Mouse (Mus musculus): Measurements from ENCODE around the gene Vav1. TPM values are rescaled to one million over a fixed set of nuclear protein-coding genes. Genes with fewer than 3 reads are reported as not detected.

Vav1 gene
- total and polyA plus RNA-seq, 3 experiments: 86.7 to 99.6 TPM; not detected in 1

- peak; percentile 68 for DNase-seq (ENCODE audit: low read depth, low spot score)
- TF ChIP-seq MYC (IDR thresholded peaks at IDR 0.05; ENCODE audit: low read depth, low read length): 0 out of 2 replicates have a peak, but pooled peaks have one; percentile 27
- TF ChIP-seq NELFE (IDR thresholded peaks at IDR 0.05; ENCODE audit: low read depth, low read length): no peak
- TF ChIP-seq EP300 (IDR thresholded peaks at IDR 0.05; ENCODE audit: low read depth in 1 of 2, low read length in 2 of 2): peak in 1 of 2 experiments; percentile 8; a peak in 1 of 4 replicates
- no peak for TF ChIP-seq POLR2AphosphoS5 (IDR thresholded peaks at IDR 0.05; ENCODE audit: borderline replicate concordance, low read depth, low read length)
- no peak for TF ChIP-seq JUND (IDR thresholded peaks at IDR 0.05; ENCODE audit: low read depth, low read length)
- no peak for TF ChIP-seq POLR2AphosphoS2 (IDR thresholded peaks at IDR 0.05; ENCODE audit: low read length)
- no peak for TF ChIP-seq USF2 (IDR thresholded peaks at IDR 0.05; ENCODE audit: borderline replicate concordance in 1 of 2, insufficient read depth in 1 of 2, low read depth in 1 of 2, low read length in 2 of 2)
- TF ChIP-seq ZNF384 (IDR thresholded peaks at IDR 0.05; ENCODE audit: low read depth, low read length): no peak
- no peak; the same call in 1 of the 2 replicates for TF ChIP-seq GATA1 (IDR thresholded peaks at IDR 0.05; ENCODE audit: low read depth, low read length)
- no peak for TF ChIP-seq CTCF (IDR thresholded peaks at IDR 0.05 in 2 of 3, conservative IDR thresholded peaks at IDR 0.05 in 1 of 3; ENCODE audit: control insufficient read depth in 1 of 3, insufficient read depth in 1 of 3, low read depth in 2 of 3, low read length in 3 of 3, poor library complexity in 1 of 3, severe bottlenecking in 1 of 3)
- no peak for TF ChIP-seq E2F4 (IDR thresholded peaks at IDR 0.05; ENCODE audit: borderline replicate concordance, low read depth, low read length)
- no peak for TF ChIP-seq NRF1 (IDR thresholded peaks at IDR 0.05; ENCODE audit: insufficient read depth, low read depth, low read length, poor library complexity, severe bottlenecking)
- TF ChIP-seq USF1 (IDR thresholded peaks at IDR 0.05; ENCODE audit: low read depth, low read length): no peak
- TF ChIP-seq TAL1 (IDR thresholded peaks at IDR 0.05; ENCODE audit: low read length): peak; percentile 29
- no peak for TF ChIP-seq RCOR1 (IDR thresholded peaks at IDR 0.05; ENCODE audit: low read depth, low read length)
- TF ChIP-seq MAX (IDR thresholded peaks at IDR 0.05; ENCODE audit: low read length): peak; percentile 50; the same call in 1 of the 2 replicates
- no peak for TF ChIP-seq HCFC1 (IDR thresholded peaks at IDR 0.05; ENCODE audit: low read depth, low read length)
- no peak for TF ChIP-seq POLR2A (IDR thresholded peaks at IDR 0.05; ENCODE audit: control insufficient read depth in 1 of 2, insufficient read depth in 1 of 2, low read depth in 1 of 2, low read length in 2 of 2, poor library complexity in 1 of 2)
- no peak for TF ChIP-seq ETS1 (IDR thresholded peaks at IDR 0.05; ENCODE audit: low read depth, low read length)
- TF ChIP-seq MXI1 (IDR thresholded peaks at IDR 0.05; ENCODE audit: low read depth, low read length): no peak
- TF ChIP-seq CHD2 (IDR thresholded peaks at IDR 0.05; ENCODE audit: low read length): no peak
- Histone ChIP-seq H3K4me3 (ENCODE audit: control insufficient read depth in 1 of 2, insufficient read depth in 1 of 2, low read depth in 2 of 2, low read length in 2 of 2) (no peak overlapping the region), H3K9me3 (replicated peaks; ENCODE audit: insufficient read depth, low read length) (no peaks in the 10 kb centered on the region), H3K36me3 (ENCODE audit: control insufficient read depth in 1 of 2, insufficient read depth in 2 of 2, low read length in 2 of 2) (peaks cover 0 to 8% of the 10 kb centered on the region in 2 experiments; a peak in 2 of 4 replicates), H3K79me2 (ENCODE audit: control insufficient read depth, insufficient read depth, low read length, poor library complexity) (no peaks in the 10 kb centered on the region), H3K27ac (ENCODE audit: control insufficient read depth, low read depth, low read length) (no peak overlapping the region), H3K9ac (ENCODE audit: control insufficient read depth, low read depth, low read length, poor library complexity, severe bottlenecking) (no peak overlapping the region), H3K4me1 (ENCODE audit: control insufficient read depth in 1 of 2, insufficient read depth in 2 of 2, low read length in 2 of 2) (peaks cover 3 to 16% of the 10 kb centered on the region in 2 experiments), H3K27me3 (ENCODE audit: control insufficient read depth in 1 of 2, insufficient read depth in 2 of 2, low read length in 2 of 2) (no peaks in the 10 kb centered on the region; a peak in 1 of 4 replicates)
Measured at GRCm38 (mm10) chr17:57347781-57348180, 68.9 kb downstream of the Vav1 start.

GRCm38 (mm10) chr17:57349067-57349466, 70.2 kb downstream of the Vav1 start:
- H3K27me3 ChIP-seq (ENCODE audit: control insufficient read depth in 1 of 2, insufficient read depth in 2 of 2, low read length in 2 of 2): no peaks in the 10 kb centered on the region; a peak in 1 of 4 replicates
- no peaks in the 10 kb centered on the region for H3K79me2 ChIP-seq (ENCODE audit: control insufficient read depth, insufficient read depth, low read length, poor library complexity)
- no peak overlapping the region for H3K4me3 ChIP-seq (ENCODE audit: control insufficient read depth in 1 of 2, insufficient read depth in 1 of 2, low read depth in 2 of 2, low read length in 2 of 2)
- peaks cover 3 to 15% of the 10 kb centered on the region in 2 experiments for H3K4me1 ChIP-seq (ENCODE audit: control insufficient read depth in 1 of 2, insufficient read depth in 2 of 2, low read length in 2 of 2)
- H3K36me3 ChIP-seq (ENCODE audit: control insufficient read depth in 1 of 2, insufficient read depth in 2 of 2, low read length in 2 of 2): peaks cover 0 to 8% of the 10 kb centered on the region in 2 experiments; a peak in 2 of 4 replicates
- H3K9ac ChIP-seq (ENCODE audit: control insufficient read depth, low read depth, low read length, poor library complexity, severe bottlenecking): no peak overlapping the region
- H3K9me3 ChIP-seq (replicated peaks; ENCODE audit: insufficient read depth, low read length): no peaks in the 10 kb centered on the region
- TF ChIP-seq POLR2AphosphoS5 (IDR thresholded peaks at IDR 0.05; ENCODE audit: borderline replicate concordance, low read depth, low read length): no peak
- TF ChIP-seq TAL1 (IDR thresholded peaks at IDR 0.05; ENCODE audit: low read length): no peak
- no peak for TF ChIP-seq POLR2AphosphoS2 (IDR thresholded peaks at IDR 0.05; ENCODE audit: low read length)
- no peak for TF ChIP-seq MAZ (IDR thresholded peaks at IDR 0.05; ENCODE audit: low read depth, low read length)
- no peak for TF ChIP-seq ZKSCAN1 (IDR thresholded peaks at IDR 0.05; ENCODE audit: low read depth, low read length)
- TF ChIP-seq EP300 (IDR thresholded peaks at IDR 0.05; ENCODE audit: low read depth in 1 of 2, low read length in 2 of 2): no peak
- no peak for TF ChIP-seq MYB (IDR thresholded peaks at IDR 0.05; ENCODE audit: low read depth, low read length)
- TF ChIP-seq BHLHE40 (IDR thresholded peaks at IDR 0.05; ENCODE audit: borderline replicate concordance, low read depth, low read length): no peak
- TF ChIP-seq KAT2A (conservative IDR thresholded peaks at IDR 0.05; ENCODE audit: low read depth, low read length): no peak
- TF ChIP-seq HCFC1 (IDR thresholded peaks at IDR 0.05; ENCODE audit: low read depth, low read length): no peak
- no peak for TF ChIP-seq NRF1 (IDR thresholded peaks at IDR 0.05; ENCODE audit: insufficient read depth, low read depth, low read length, poor library complexity, severe bottlenecking)
- no peak for TF ChIP-seq MYC (IDR thresholded peaks at IDR 0.05; ENCODE audit: low read depth, low read length)
- no peak for TF ChIP-seq CHD1 (IDR thresholded peaks at IDR 0.05; ENCODE audit: low read depth, low read length)
- no peak for TF ChIP-seq MAX (IDR thresholded peaks at IDR 0.05; ENCODE audit: low read length)
- no peak for TF ChIP-seq ZC3H11A (IDR thresholded peaks at IDR 0.05; ENCODE audit: low read depth, low read length)
- TF ChIP-seq TBP (IDR thresholded peaks at IDR 0.05; ENCODE audit: low read depth, low read length): no peak
- no peak for TF ChIP-seq RCOR1 (IDR thresholded peaks at IDR 0.05; ENCODE audit: low read depth, low read length)
- no peak for DNase-seq (ENCODE audit: low read depth, low spot score)
- no peak overlapping the region for H3K27ac ChIP-seq (ENCODE audit: control insufficient read depth, low read depth, low read length)

All from MEL (cell line).